Mouse (Mus musculus): ENCODE data around the gene Sacm1l. TPM values are rescaled to one million over a fixed set of nuclear protein-coding genes. Genes with fewer than 3 reads are reported as not detected.

The Sacm1l gene
- polyA plus RNA-seq, 2 experiments = 9.9 to 25.8 TPM

DNA sequence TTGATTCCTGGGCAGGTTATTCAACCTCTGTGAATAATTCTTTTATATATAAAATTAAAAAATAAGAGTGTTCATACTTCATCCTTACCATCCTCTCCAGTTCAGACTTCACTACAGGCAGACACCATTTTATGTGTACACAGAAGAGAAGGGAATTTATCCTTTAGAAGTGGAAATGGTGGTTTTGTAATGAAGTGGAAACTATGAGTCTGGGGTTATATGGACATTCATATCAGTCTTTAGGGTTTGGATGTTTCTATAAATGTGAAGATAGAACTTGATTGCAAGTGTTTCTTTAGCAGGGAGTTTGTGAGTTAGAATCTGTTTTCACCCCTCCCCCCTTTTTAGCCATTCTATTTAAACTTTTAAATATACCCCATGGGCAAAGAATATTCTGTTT is 1.7 kb downstream of the Sacm1l start:
- TF ChIP-seq EP300 (IDR thresholded peaks at IDR 0.05; ENCODE audit: low read depth) (no peak), CTCF (IDR thresholded peaks at IDR 0.05; ENCODE audit: low read depth) (no peak)
- Histone ChIP-seq H3K27me3 (ENCODE audit: control insufficient read depth, insufficient read depth, low read length) (no peaks in the 10 kb centered on the region), H3K36me3 (replicated peaks; ENCODE audit: control insufficient read depth, insufficient read depth, low read depth) (no peaks in the 10 kb centered on the region), H3K4me2 (ENCODE audit: low read depth) (peak overlapping the region; percentile 93), H3K9ac (replicated peaks) (peak overlapping the region; percentile 92), H3K9me3 (ENCODE audit: control insufficient read depth, low read length) (no peaks in the 10 kb centered on the region), H3K4me3 (ENCODE audit: insufficient read depth in 1 of 2, low read depth in 2 of 2, low read length in 2 of 2) (peak overlapping the region; percentile 83 to 94; a peak in 2 of 4 replicates), H3K27ac (no peak overlapping the region), H3K4me1 (replicated peaks; ENCODE audit: control insufficient read depth in 2 of 2, insufficient read depth in 2 of 2, low read length in 1 of 2) (peaks cover 13 to 14% of the 10 kb centered on the region in 2 experiments)
- no peak for DNase-seq (ENCODE audit: low read depth in 3 of 3, low spot score in 3 of 3)
- no peak for ATAC-seq (ENCODE audit: insufficient read depth)

DNA sequence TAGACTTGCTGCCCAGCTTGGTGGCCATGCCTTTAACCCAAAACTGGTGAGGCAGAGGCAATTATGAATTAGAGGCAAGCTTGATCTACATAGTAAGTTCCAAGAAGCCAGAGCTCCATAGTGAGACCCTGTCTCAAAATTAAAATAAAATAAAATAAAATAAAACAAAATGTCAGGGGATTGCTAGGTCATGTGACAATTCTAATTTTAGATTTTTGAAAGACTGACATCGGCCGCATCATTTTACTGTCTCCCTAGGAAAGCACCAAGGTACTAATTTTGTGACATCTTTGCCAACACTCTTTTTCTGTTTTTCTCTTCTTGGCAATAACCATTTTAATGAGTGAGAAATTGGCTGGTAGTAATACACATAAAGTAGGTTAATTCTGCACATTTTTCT is 7.1 kb downstream of the Sacm1l start:
- 90% methylated on average over 2 of the region's 2 CpGs for WGBS (ENCODE audit: insufficient replicate concordance)
- no peak for TF ChIP-seq EP300 (IDR thresholded peaks at IDR 0.05; ENCODE audit: low read depth)
- TF ChIP-seq CTCF (IDR thresholded peaks at IDR 0.05; ENCODE audit: low read depth) = no peak
- DNase-seq (ENCODE audit: low read depth in 3 of 3, low spot score in 3 of 3) = no peak

DNA sequence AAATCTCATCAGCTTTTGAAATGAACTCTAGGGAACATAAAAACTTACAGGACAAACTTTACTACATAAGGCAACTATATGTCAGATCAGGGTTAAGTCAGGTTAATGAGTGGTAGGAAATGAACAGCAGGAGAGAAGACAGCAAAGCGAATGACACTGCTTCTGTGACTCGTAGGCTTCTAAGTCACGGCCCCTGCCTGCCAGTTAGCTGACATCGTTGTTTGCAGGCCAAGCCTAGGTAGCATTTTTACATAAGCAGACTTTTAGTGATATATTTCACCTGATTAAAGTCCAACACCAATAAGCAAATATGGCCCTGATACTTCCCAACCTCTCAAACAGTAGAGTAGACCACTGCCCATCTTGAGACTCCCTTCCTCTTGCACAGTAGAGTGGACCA is 8.6 kb downstream of the Sacm1l start:
- Histone ChIP-seq H3K4me1 (replicated peaks; ENCODE audit: control insufficient read depth in 2 of 2, insufficient read depth in 2 of 2, low read length in 1 of 2) (peaks cover 0 to 2% of the 10 kb centered on the region in 2 experiments), H3K36me3 (replicated peaks; ENCODE audit: control insufficient read depth, insufficient read depth, low read depth) (no peaks in the 10 kb centered on the region), H3K9ac (replicated peaks) (no peak overlapping the region), H3K4me3 (ENCODE audit: insufficient read depth in 1 of 2, low read depth in 2 of 2, low read length in 2 of 2) (no peak overlapping the region), H3K9me3 (ENCODE audit: control insufficient read depth, low read length) (no peaks in the 10 kb centered on the region), H3K27ac (no peak overlapping the region), H3K4me2 (ENCODE audit: low read depth) (no peak overlapping the region), H3K27me3 (ENCODE audit: control insufficient read depth, insufficient read depth, low read length) (no peaks in the 10 kb centered on the region)
- 77% methylated on average over 4 of the region's 4 CpGs for WGBS (ENCODE audit: insufficient replicate concordance)
- no peak for DNase-seq (ENCODE audit: low read depth in 3 of 3, low spot score in 3 of 3)
- TF ChIP-seq EP300 (IDR thresholded peaks at IDR 0.05; ENCODE audit: low read depth) (no peak), CTCF (IDR thresholded peaks at IDR 0.05; ENCODE audit: low read depth) (no peak)
- ATAC-seq (ENCODE audit: insufficient read depth) = no peak

More for the DNA sequence above, 7.1 kb downstream of the Sacm1l start:
- no peaks in the 10 kb centered on the region for H3K36me3 ChIP-seq (replicated peaks; ENCODE audit: control insufficient read depth, insufficient read depth, low read depth)
- no peak overlapping the region for H3K4me2 ChIP-seq (ENCODE audit: low read depth)
- no peak overlapping the region for H3K9ac ChIP-seq (replicated peaks)
- ATAC-seq (ENCODE audit: insufficient read depth) = no peak
- H3K4me3 ChIP-seq (ENCODE audit: insufficient read depth in 1 of 2, low read depth in 2 of 2, low read length in 2 of 2) = no peak overlapping the region
- no peaks in the 10 kb centered on the region for H3K27me3 ChIP-seq (ENCODE audit: control insufficient read depth, insufficient read depth, low read length)
- peaks cover 3 to 8% of the 10 kb centered on the region in 2 experiments for H3K4me1 ChIP-seq (replicated peaks; ENCODE audit: control insufficient read depth in 2 of 2, insufficient read depth in 2 of 2, low read length in 1 of 2)
- no peaks in the 10 kb centered on the region for H3K9me3 ChIP-seq (ENCODE audit: control insufficient read depth, low read length)
- no peak overlapping the region for H3K27ac ChIP-seq

DNA sequence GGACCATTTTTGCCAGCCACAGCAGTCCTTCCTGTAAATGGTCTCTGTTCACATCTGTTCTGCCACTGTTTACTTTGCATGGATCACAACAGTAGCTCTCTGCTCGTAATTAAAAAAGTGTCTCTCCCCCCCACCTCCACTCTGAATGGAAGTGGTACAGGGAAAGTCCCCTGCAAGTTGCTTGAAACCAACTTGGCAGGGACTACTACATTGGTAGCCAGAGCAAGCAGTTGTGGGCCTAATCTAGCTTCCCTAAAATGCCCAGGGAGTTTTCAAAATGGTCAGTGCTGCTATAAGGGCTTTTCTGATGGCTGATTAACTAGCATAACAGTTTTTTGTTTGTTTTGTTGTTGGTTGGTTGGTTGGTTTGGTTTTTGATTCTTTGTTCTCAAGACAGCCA is 9.5 kb downstream of the Sacm1l start:
- no peak for ATAC-seq (ENCODE audit: insufficient read depth)

DNA sequence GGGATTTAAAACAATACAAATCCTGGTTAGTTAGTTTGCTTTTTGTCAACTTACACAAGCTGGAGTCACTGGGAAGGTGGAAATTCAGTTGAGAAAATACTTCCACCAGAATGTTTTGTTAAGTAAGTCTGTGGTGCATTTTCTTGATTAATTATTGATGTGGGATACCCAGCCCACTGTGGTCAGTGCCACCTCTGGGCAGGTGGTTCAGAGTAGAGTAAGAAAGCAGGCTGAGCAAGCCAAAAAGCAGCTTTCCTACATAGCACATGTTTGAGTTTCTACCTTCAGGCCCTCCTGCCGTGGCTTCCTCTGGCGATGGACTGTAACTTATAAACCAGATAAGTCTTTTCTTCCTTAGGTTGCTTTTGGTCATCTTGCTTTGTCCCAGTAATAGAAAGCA is 10.3 kb downstream of the Sacm1l start:
- ATAC-seq (ENCODE audit: insufficient read depth) (no peak), DNase-seq (ENCODE audit: low read depth in 3 of 3, low spot score in 3 of 3) (no peak)
- no peak overlapping the region for H3K4me2 ChIP-seq (ENCODE audit: low read depth)
- H3K4me3 ChIP-seq (ENCODE audit: insufficient read depth in 1 of 2, low read depth in 2 of 2, low read length in 2 of 2) = no peak overlapping the region
- H3K36me3 ChIP-seq (replicated peaks; ENCODE audit: control insufficient read depth, insufficient read depth, low read depth) = no peaks in the 10 kb centered on the region
- no peak for TF ChIP-seq EP300 (IDR thresholded peaks at IDR 0.05; ENCODE audit: low read depth)
- TF ChIP-seq CTCF (IDR thresholded peaks at IDR 0.05; ENCODE audit: low read depth) = no peak
- peaks cover 0 to 2% of the 10 kb centered on the region in 2 experiments; a peak in 3 of 4 replicates for H3K4me1 ChIP-seq (replicated peaks; ENCODE audit: control insufficient read depth in 2 of 2, insufficient read depth in 2 of 2, low read length in 1 of 2)
- no peak overlapping the region for H3K9ac ChIP-seq (replicated peaks)
- H3K27me3 ChIP-seq (ENCODE audit: control insufficient read depth, insufficient read depth, low read length) = no peaks in the 10 kb centered on the region
- H3K27ac ChIP-seq = no peak overlapping the region
- WGBS (ENCODE audit: insufficient replicate concordance) = 66% methylated on average over 2 of the region's 2 CpGs
- no peaks in the 10 kb centered on the region for H3K9me3 ChIP-seq (ENCODE audit: control insufficient read depth, low read length)

More for the DNA sequence above, 9.5 kb downstream of the Sacm1l start:
- H3K27ac ChIP-seq = no peak overlapping the region
- no peak for DNase-seq (ENCODE audit: low read depth in 3 of 3, low spot score in 3 of 3)
- no peak overlapping the region for H3K9ac ChIP-seq (replicated peaks)
- 53% methylated on average over 1 of the region's 1 CpGs for WGBS (ENCODE audit: insufficient replicate concordance)
- H3K4me3 ChIP-seq (ENCODE audit: insufficient read depth in 1 of 2, low read depth in 2 of 2, low read length in 2 of 2) = no peak overlapping the region
- H3K27me3 ChIP-seq (ENCODE audit: control insufficient read depth, insufficient read depth, low read length) = no peaks in the 10 kb centered on the region
- no peak overlapping the region for H3K4me2 ChIP-seq (ENCODE audit: low read depth)
- TF ChIP-seq EP300 (IDR thresholded peaks at IDR 0.05; ENCODE audit: low read depth) (no peak), CTCF (IDR thresholded peaks at IDR 0.05; ENCODE audit: low read depth) (no peak)
- peaks cover 0 to 2% of the 10 kb centered on the region in 2 experiments; a peak in 3 of 4 replicates for H3K4me1 ChIP-seq (replicated peaks; ENCODE audit: control insufficient read depth in 2 of 2, insufficient read depth in 2 of 2, low read length in 1 of 2)
- H3K36me3 ChIP-seq (replicated peaks; ENCODE audit: control insufficient read depth, insufficient read depth, low read depth) = no peaks in the 10 kb centered on the region
- no peaks in the 10 kb centered on the region for H3K9me3 ChIP-seq (ENCODE audit: control insufficient read depth, low read length)
